Mouse (Mus musculus) MEL (cell line): Measurements from ENCODE around the gene Dpp4. TPM values are rescaled to one million over a fixed set of nuclear protein-coding genes. Genes with fewer than 3 reads are reported as not detected.

Source experiments
- DNase-seq: peaks from one replicate; pipeline ENCODE4 v3.0.0; 2011; ENCODE audit warnings: low read depth, low spot score
- H3K27ac ChIP-seq: 2 replicates; pipeline ENCODE4 v1.5.1; 2012; ENCODE audit warnings: low read depth, mild to moderate bottlenecking, control low read depth, low read length, moderate library complexity; ENCODE audit not compliant: control insufficient read depth
- H3K27me3 ChIP-seq, 2 experiments: fragments of 150-350 bp in 1 of 2; sonication (generic) in 1 of 2; 2 replicates each; pipeline ENCODE4 v1.6.1; 2012; ENCODE audit warnings: low read length in 2 of 2, mild to moderate bottlenecking in 2 of 2, improper control_type of control experiment in 1 of 2, moderate library complexity in 1 of 2; ENCODE audit not compliant: insufficient read depth in 2 of 2, control insufficient read depth in 1 of 2
- H3K36me3 ChIP-seq, 2 experiments: 2 replicates each; pipeline ENCODE4 v1.6.1; 2012 to 2014; ENCODE audit warnings: low read length in 2 of 2, improper control_type of control experiment in 1 of 2, inconsistent platforms in 1 of 2, mild to moderate bottlenecking in 1 of 2; ENCODE audit not compliant: insufficient read depth in 2 of 2, control insufficient read depth in 1 of 2
- H3K4me1 ChIP-seq, 2 experiments: fragments of 150-350 bp in 1 of 2; sonication (generic) in 1 of 2; 2 replicates each; pipeline ENCODE4 v1.6.1; 2012; ENCODE audit warnings: low read length in 2 of 2, improper control_type of control experiment in 1 of 2, mild to moderate bottlenecking in 1 of 2; ENCODE audit not compliant: insufficient read depth in 2 of 2, control insufficient read depth in 1 of 2
- H3K4me3 ChIP-seq, 2 experiments: fragments of 150-350 bp in 1 of 2; sonication (generic) in 1 of 2; 2 replicates each; pipeline ENCODE4 v1.5.1; 2012; ENCODE audit warnings: low read depth in 2 of 2, low read length in 2 of 2, mild to moderate bottlenecking in 2 of 2, moderate library complexity in 2 of 2, control low read depth in 1 of 2, improper control_type of control experiment in 1 of 2; ENCODE audit not compliant: control insufficient read depth in 1 of 2, insufficient read depth in 1 of 2
- H3K79me2 ChIP-seq: 2 replicates; pipeline ENCODE4 v1.6.1; 2012; ENCODE audit warnings: mild to moderate bottlenecking, low read length, moderate library complexity; ENCODE audit not compliant: control insufficient read depth, poor library complexity, insufficient read depth
- H3K9ac ChIP-seq: 2 replicates; pipeline ENCODE4 v1.6.1; 2012; ENCODE audit warnings: low read depth, mild to moderate bottlenecking, control low read depth, low read length, moderate library complexity; ENCODE audit not compliant: control insufficient read depth, poor library complexity, severe bottlenecking
- H3K9me3 ChIP-seq: fragments of 150-350 bp; sonication (generic); replicated peaks from 2 replicates; pipeline ENCODE4 v1.6.1; 2012; ENCODE audit warnings: mild to moderate bottlenecking, low read length, improper control_type of control experiment, moderate library complexity; ENCODE audit not compliant: insufficient read depth
- BHLHE40 ChIP-seq: IDR thresholded peaks from 2 replicates; pipeline ENCODE4 v1.6.1; 2012; ENCODE audit warnings: low read depth, mild to moderate bottlenecking, inconsistent platforms, low read length, improper control_type of control experiment, borderline replicate concordance
- CTCF ChIP-seq, 3 experiments: IDR thresholded peaks in 2 of 3; conservative IDR thresholded peaks in 1 of 3; 2 replicates each; pipeline ENCODE4 v1.5.1; 2011 to 2012; ENCODE audit warnings: low read length in 3 of 3, low read depth in 2 of 3, mild to moderate bottlenecking in 2 of 3, improper control_type of control experiment in 1 of 3, inconsistent platforms in 1 of 3, mixed read lengths in 1 of 3, moderate library complexity in 1 of 3; ENCODE audit not compliant: control insufficient read depth in 1 of 3, insufficient read depth in 1 of 3, poor library complexity in 1 of 3, severe bottlenecking in 1 of 3
- EP300 ChIP-seq, 2 experiments: IDR thresholded peaks; 2 replicates each; pipeline ENCODE4 v1.6.1; 2011; ENCODE audit warnings: improper control_type of control experiment in 2 of 2, low read length in 2 of 2, low read depth in 1 of 2, mild to moderate bottlenecking in 1 of 2
- ETS1 ChIP-seq: IDR thresholded peaks from 2 replicates; pipeline ENCODE4 v1.6.1; 2012; ENCODE audit warnings: low read depth, mild to moderate bottlenecking, inconsistent platforms, low read length, improper control_type of control experiment, moderate library complexity
- GABPA ChIP-seq: IDR thresholded peaks from 2 replicates; pipeline ENCODE4 v1.6.1; 2012; ENCODE audit warnings: low read depth, mild to moderate bottlenecking, inconsistent platforms, low read length, improper control_type of control experiment, moderate library complexity
- MAFK ChIP-seq: IDR thresholded peaks from 2 replicates; pipeline ENCODE4 v1.6.1; 2011; ENCODE audit warnings: low read depth, mild to moderate bottlenecking, low read length, improper control_type of control experiment, borderline replicate concordance
- MAX ChIP-seq: IDR thresholded peaks from 2 replicates; pipeline ENCODE4 v1.6.1; 2011; ENCODE audit warnings: low read length, improper control_type of control experiment
- MAZ ChIP-seq: IDR thresholded peaks from 2 replicates; pipeline ENCODE4 v1.6.1; 2012; ENCODE audit warnings: low read depth, mild to moderate bottlenecking, inconsistent platforms, low read length, improper control_type of control experiment
- MEF2A ChIP-seq: IDR thresholded peaks from 2 replicates; pipeline ENCODE4 v1.6.1; 2014; ENCODE audit warnings: low read depth, mild to moderate bottlenecking, inconsistent platforms, low read length, improper control_type of control experiment; ENCODE audit not compliant: poor library complexity, insufficient replicate concordance, severe bottlenecking; ENCODE audit errors: extremely low read depth
- MXI1 ChIP-seq: IDR thresholded peaks from 2 replicates; pipeline ENCODE4 v1.6.1; 2011; ENCODE audit warnings: mild to moderate bottlenecking, low read depth, low read length, improper control_type of control experiment
- MYB ChIP-seq: IDR thresholded peaks from 2 replicates; pipeline ENCODE4 v1.6.1; 2011; ENCODE audit warnings: mild to moderate bottlenecking, low read depth, low read length, improper control_type of control experiment
- MYC ChIP-seq: IDR thresholded peaks from 2 replicates; pipeline ENCODE4 v1.6.1; 2011; ENCODE audit warnings: low read depth, mild to moderate bottlenecking, low read length, improper control_type of control experiment, moderate library complexity
- NRF1 ChIP-seq: IDR thresholded peaks from 2 replicates; pipeline ENCODE4 v1.6.1; 2014; ENCODE audit warnings: low read depth, mild to moderate bottlenecking, inconsistent platforms, low read length, improper control_type of control experiment, moderate library complexity; ENCODE audit not compliant: poor library complexity, insufficient read depth, severe bottlenecking
- RAD21 ChIP-seq: IDR thresholded peaks from 2 replicates; pipeline ENCODE4 v1.6.1; 2011; ENCODE audit warnings: mild to moderate bottlenecking, low read depth, low read length, improper control_type of control experiment
- TAL1 ChIP-seq: IDR thresholded peaks from 2 replicates; pipeline ENCODE4 v1.6.1; 2012; ENCODE audit warnings: mild to moderate bottlenecking, inconsistent platforms, low read length, moderate library complexity, mixed read lengths
- TBP ChIP-seq: IDR thresholded peaks from 2 replicates; pipeline ENCODE4 v1.8.0; 2011; ENCODE audit warnings: low read depth, low read length, improper control_type of control experiment
- TCF12 ChIP-seq: IDR thresholded peaks from 2 replicates; pipeline ENCODE4 v1.6.1; 2014; ENCODE audit warnings: low read depth, mild to moderate bottlenecking, inconsistent platforms, low read length, improper control_type of control experiment, moderate library complexity
- UBTF ChIP-seq: IDR thresholded peaks from 2 replicates; pipeline ENCODE4 v1.6.1; 2012; ENCODE audit warnings: low read depth, mild to moderate bottlenecking, inconsistent platforms, low read length, improper control_type of control experiment, moderate library complexity, borderline replicate concordance; ENCODE audit not compliant: insufficient read depth
- USF1 ChIP-seq: IDR thresholded peaks from 2 replicates; pipeline ENCODE4 v1.6.1; 2014; ENCODE audit warnings: low read depth, mild to moderate bottlenecking, inconsistent platforms, low read length, improper control_type of control experiment, moderate library complexity
- USF2 ChIP-seq, 2 experiments: IDR thresholded peaks; 2 replicates each; pipeline ENCODE4 v1.6.1; 2011 to 2012; ENCODE audit warnings: improper control_type of control experiment in 2 of 2, low read length in 2 of 2, borderline replicate concordance in 1 of 2, inconsistent platforms in 1 of 2, low read depth in 1 of 2, mild to moderate bottlenecking in 1 of 2; ENCODE audit not compliant: insufficient read depth in 1 of 2
- ZKSCAN1 ChIP-seq: IDR thresholded peaks from 2 replicates; pipeline ENCODE4 v1.6.1; 2012; ENCODE audit warnings: low read depth, mild to moderate bottlenecking, inconsistent platforms, low read length, improper control_type of control experiment, moderate library complexity
- ZMIZ1 ChIP-seq: IDR thresholded peaks from 2 replicates; pipeline ENCODE4 v1.6.1; 2012; ENCODE audit warnings: low read depth, mild to moderate bottlenecking, inconsistent platforms, low read length, improper control_type of control experiment, moderate library complexity
- polyA plus RNA-seq, 2 experiments: library from polyadenylated mRNA; stranded (reverse) in 1 of 2; unstranded in 1 of 2; fragments of >175 nt in 1 of 2; fragments of >200 nt in 1 of 2; gene quantifications; 2 replicates each; pipeline versions ENCODE4 v1.2.1 to v1.2.4; 2012; ENCODE audit warnings: low replicate concordance in 2 of 2, low read depth in 1 of 2; ENCODE audit not compliant: insufficient read length in 2 of 2, insufficient read depth in 1 of 2, missing spikeins in 1 of 2
- total RNA-seq: library from RNA; depleted of rRNA; stranded (reverse); fragments of 300-350 nt; gene quantifications from 2 replicates; pipeline ENCODE4 v1.2.3, GENCODE M21; 2012

The Dpp4 gene
- total and polyA plus RNA-seq, 3 experiments, result 40.4 to 99.1 (median 64.1) TPM

GRCm38 (mm10) chr2:62332465-62332864 is 79.6 kb downstream of the Dpp4 start:
- H3K27ac ChIP-seq, result no peak overlapping the region
- DNase-seq, result no peak
- no peaks in the 10 kb centered on the region for H3K27me3 ChIP-seq
- H3K9ac ChIP-seq, result no peak overlapping the region
- H3K4me3 ChIP-seq, result no peak overlapping the region
- H3K79me2 ChIP-seq, result no peaks in the 10 kb centered on the region
- peaks cover 0 to 24% of the 10 kb centered on the region in 2 experiments; a peak in 2 of 4 replicates for H3K36me3 ChIP-seq
- TF ChIP-seq CTCF (IDR thresholded peaks at IDR 0.05 in 2 of 3, conservative IDR thresholded peaks at IDR 0.05 in 1 of 3; ENCODE audit: control insufficient read depth in 1 of 3, insufficient read depth in 1 of 3, low read depth in 2 of 3, low read length in 3 of 3, poor library complexity in 1 of 3, severe bottlenecking in 1 of 3) (no peak), MXI1 (no peak), MAFK (no peak), BHLHE40 (no peak), ETS1 (no peak), ZMIZ1 (no peak), ZKSCAN1 (no peak)
- no peaks in the 10 kb centered on the region for H3K9me3 ChIP-seq
- H3K4me1 ChIP-seq, result no peaks in the 10 kb centered on the region

DNA sequence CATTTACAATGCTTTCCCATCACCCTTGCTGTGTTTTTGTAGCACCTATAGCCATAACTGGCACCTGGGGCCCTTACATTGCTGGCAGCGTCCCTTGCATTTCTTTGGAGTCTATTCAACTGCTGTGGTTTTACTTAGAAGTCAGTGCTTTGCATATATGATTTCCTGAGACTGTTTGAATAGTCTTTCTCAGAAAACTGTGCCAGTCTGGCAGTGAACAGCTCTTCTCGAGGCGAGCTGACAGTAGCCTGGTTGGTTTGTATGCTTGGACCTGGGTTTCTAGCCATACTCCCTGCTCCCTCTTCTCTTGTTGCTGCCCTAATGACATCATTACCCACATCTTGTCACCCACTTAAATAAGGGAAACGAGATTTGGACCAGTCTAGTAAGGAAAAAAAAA is 80.1 kb downstream of the Dpp4 start:
- DNase-seq, result no peak
- Histone ChIP-seq H3K79me2 (no peaks in the 10 kb centered on the region), H3K27ac (no peak overlapping the region), H3K9me3 (no peaks in the 10 kb centered on the region), H3K27me3 (no peaks in the 10 kb centered on the region), H3K4me1 (no peaks in the 10 kb centered on the region), H3K36me3 (peaks cover 0 to 24% of the 10 kb centered on the region in 2 experiments; a peak in 2 of 4 replicates), H3K9ac (no peak overlapping the region), H3K4me3 (no peak overlapping the region)
- TF ChIP-seq MYC (no peak), MAZ (no peak), TBP (no peak), USF2 (IDR thresholded peaks at IDR 0.05; ENCODE audit: borderline replicate concordance in 1 of 2, insufficient read depth in 1 of 2, low read depth in 1 of 2, low read length in 2 of 2) (no peak), CTCF (IDR thresholded peaks at IDR 0.05 in 2 of 3, conservative IDR thresholded peaks at IDR 0.05 in 1 of 3; ENCODE audit: control insufficient read depth in 1 of 3, insufficient read depth in 1 of 3, low read depth in 2 of 3, low read length in 3 of 3, poor library complexity in 1 of 3, severe bottlenecking in 1 of 3) (no peak), MXI1 (no peak), MAX (no peak), TAL1 (no peak), GABPA (no peak), MYB (no peak), NRF1 (no peak), RAD21 (no peak), ZKSCAN1 (no peak), MEF2A (no peak), UBTF (no peak), TCF12 (no peak), USF1 (no peak), ZMIZ1 (no peak), EP300 (IDR thresholded peaks at IDR 0.05; ENCODE audit: low read depth in 1 of 2, low read length in 2 of 2) (no peak)
